Mouse (Mus musculus) ES-E14 (cell line): ENCODE measurements around the gene Olfml1.

Experiments used
- CHD2 ChIP-seq: IDR thresholded peaks from 2 replicates; pipeline ENCODE4 v1.6.1; 2014; ENCODE audit warnings: mild to moderate bottlenecking, low read depth, low read length, inconsistent platforms
- MAFK ChIP-seq: IDR thresholded peaks from 2 replicates; pipeline ENCODE4 v1.6.1; 2014; ENCODE audit warnings: mild to moderate bottlenecking, low read depth, low read length, inconsistent platforms; ENCODE audit not compliant: insufficient read depth
- ZC3H11A ChIP-seq: IDR thresholded peaks from 2 replicates; pipeline ENCODE4 v1.6.1; 2012; ENCODE audit warnings: low read depth, mild to moderate bottlenecking, inconsistent platforms, low read length, borderline replicate concordance
- ZNF384 ChIP-seq: IDR thresholded peaks from 2 replicates; pipeline ENCODE4 v1.6.1; 2012; ENCODE audit warnings: low read depth, low read length, inconsistent platforms

- TF ChIP-seq MAFK (no peak), ZNF384 (no peak), ZC3H11A (no peak), CHD2 (no peak)
Observed at GRCm38 (mm10) chr7:107597956-107598355, 30.7 kb downstream of the Olfml1 start.
